Mouse (Mus musculus): ENCODE data around the gene Vgll2.

The Vgll2 gene

GRCm38 (mm10) chr10:52022413-52023212 lies at the start of gene Vgll2:
Vgll2 (plus strand) TSS chr10:52022502.
- DNase-seq: no peak

GRCm38 (mm10) chr10:51975137-51975536 lies 47.2 kb upstream of the Vgll2 start:
- DNase-seq: no peak

DNA sequence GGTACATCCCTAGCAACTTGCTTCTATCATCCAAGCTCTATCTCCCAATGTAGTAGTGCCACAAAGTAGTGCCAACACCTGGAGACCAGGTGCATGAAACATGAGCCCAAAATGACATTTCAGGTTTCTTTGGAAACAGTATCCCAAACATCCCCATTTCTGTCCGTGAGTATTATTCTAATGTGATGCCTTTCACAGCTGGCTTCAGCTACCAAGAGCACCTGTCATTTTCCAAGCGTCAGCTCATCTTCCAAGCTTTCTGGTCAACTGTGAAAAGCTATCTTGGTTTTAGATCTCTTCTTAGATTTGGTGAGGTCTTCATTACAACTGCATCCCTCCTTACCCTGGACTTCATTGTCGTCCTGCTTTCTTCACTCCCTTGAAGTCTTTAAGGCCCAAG lies 46.7 kb upstream of the Vgll2 start:
- DNase-seq: no peak

- no peak for DNase-seq
Measured at GRCm38 (mm10) chr10:51981651-51982050, 40.7 kb upstream of the Vgll2 start.

GRCm38 (mm10) chr10:51982395-51982794 lies 39.9 kb upstream of the Vgll2 start:
- DNase-seq: no peak

DNA sequence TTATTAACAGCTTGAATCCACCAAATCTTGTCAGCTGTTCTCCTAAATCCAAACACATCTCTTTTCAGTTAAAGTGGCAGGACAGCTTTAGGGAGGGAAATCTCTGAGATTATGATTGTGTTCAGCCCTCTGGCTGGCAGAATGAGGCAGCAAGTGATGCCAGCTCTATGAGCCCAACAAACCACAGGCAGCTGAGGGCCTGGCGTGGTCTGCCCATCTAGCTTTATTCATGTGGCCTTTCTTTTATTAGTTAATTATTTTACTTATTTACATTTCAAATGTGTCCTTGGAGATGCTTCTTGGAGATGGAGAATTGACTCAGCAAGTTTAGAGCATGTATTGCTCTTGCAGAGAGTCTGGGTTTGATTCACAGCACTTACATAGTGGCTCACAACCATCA lies 3.8 kb upstream of the Vgll2 start:
- no peak for DNase-seq

- no peak for DNase-seq
Measured at GRCm38 (mm10) chr10:52021231-52021630, 1.1 kb upstream of the Vgll2 start.

DNA sequence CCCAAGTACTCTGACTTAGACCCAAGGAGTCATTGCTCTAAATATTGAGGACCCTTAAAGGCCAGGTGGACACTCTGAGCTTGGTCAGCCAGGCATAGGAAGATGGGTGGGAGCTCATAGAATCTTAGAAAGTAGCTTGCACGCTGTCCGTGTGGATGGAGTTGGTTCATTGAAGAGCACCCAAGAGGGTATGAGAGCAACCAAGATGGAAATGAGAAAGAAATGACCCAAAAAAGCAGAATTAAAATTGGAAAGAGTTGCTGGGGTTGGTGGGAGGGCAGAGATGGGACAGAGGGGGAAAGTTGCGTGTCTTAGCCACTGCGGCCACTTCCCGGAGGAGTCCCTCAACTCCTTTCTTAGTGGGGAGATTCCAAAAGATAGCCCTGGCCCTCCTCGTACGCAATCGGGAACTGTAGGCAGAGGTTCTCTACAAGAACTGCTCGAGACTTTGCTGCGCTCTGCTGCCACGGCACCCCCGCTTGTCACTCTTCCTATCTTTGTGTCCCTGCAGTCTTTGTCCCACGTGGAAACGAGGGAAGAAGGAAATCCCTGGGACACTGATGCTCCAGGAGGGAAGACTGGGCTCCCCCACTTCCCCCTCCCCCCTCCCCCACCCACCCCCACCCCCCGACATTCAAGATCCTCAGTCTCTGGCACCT lies 437 bp upstream of the Vgll2 start:
- no peak for DNase-seq

DNA sequence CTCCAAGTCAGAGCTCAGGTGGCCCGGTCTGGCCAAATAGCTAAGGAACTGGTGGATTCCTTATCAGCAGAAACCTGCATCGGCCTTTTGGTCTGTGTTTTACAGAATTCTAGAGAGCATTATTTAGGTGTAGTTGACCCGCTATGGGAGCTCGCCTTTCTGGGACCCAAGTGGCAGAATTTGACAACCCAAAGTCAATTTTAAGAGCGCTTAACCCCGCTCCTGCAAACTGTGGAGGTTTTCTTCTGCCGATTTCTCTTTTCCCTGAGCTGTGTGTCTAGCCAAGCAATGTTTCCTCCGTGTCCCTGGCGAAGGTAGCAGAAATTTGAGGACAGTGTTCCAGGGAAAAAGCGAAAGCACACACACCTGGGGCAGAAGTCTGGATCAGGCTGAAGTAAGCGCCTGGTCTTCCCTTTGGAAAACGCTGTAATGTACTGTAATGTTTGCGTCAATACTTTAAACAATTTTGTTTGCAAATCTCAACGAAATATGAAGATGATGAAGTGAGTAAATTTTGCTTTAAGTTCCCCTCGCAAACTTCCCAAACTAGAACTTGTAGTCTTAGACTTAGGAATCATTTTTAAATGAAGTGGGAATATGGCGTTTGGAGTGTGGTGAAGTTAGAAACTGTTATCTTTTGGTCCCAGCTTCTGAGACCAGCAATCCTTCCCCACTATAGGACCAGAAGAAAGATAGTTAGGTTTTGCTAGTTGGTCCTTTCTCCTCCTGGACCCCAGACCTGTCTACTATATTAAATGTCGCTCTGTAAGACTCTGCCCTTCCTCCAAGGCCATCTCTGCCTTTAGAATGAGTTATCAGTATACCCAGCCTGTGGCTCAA lies 1.1 kb downstream of the Vgll2 start:
- no peak for DNase-seq

DNA sequence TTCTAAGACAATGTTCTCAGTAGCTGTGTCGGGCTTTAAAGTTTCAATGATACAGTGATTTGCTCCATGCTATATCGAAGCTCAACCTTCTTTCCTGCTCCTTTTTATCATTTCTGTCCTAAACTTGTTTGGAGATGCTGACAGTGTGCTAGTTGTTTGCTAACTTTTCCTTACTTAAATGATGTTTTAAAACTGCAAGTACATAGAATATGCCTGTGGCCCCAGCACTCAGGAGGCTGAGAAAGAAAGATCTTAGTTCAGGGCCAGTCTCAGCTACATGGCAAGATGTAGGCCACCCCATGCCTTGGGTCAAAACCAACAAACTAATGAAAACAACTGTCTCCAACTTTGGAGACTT lies 1.7 kb downstream of the Vgll2 start:
- DNase-seq: no peak

- no peak for DNase-seq
Measured at GRCm38 (mm10) chr10:52025291-52025690, 3.0 kb downstream of the Vgll2 start.

- DNase-seq: no peak
Measured at GRCm38 (mm10) chr10:52025821-52026220, 3.5 kb downstream of the Vgll2 start.

DNA sequence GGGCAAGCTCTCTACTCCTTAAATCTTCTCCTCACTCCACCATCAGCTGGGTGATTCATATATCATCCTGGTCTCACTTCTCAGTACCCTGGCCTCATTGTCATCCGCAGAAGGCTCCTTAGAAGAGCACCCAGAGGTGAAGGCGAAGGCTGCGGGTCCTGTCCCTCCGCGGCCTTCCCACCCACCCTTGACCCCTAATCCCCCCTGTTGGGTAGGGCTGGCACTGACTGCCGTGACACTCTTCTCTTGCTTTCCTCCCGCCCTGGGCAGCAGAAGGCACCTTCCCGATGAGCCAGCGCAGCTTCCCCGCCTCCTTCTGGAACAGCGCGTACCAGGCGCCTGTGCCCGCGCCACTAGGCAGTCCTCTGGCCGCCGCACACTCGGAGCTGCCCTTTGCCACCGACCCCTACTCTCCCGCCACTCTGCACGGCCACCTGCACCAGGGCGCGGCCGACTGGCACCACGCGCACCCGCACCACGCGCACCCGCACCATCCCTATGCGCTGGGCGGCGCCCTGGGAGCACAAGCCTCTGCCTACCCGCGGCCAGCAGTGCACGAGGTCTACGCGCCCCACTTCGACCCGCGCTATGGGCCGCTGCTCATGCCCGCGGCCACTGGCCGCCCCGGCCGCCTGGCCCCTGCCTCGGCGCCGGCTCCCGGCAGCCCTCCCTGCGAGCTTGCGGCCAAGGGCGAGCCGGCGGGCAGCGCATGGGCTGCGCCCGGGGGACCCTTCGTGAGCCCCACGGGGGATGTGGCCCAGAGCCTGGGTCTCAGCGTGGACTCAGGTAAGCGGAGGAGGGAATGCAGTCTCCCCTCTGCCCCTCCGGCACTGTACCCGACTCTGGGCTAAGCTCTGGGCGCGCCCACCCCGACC lies 5.1 kb downstream of the Vgll2 start:
- no peak for DNase-seq

DNA sequence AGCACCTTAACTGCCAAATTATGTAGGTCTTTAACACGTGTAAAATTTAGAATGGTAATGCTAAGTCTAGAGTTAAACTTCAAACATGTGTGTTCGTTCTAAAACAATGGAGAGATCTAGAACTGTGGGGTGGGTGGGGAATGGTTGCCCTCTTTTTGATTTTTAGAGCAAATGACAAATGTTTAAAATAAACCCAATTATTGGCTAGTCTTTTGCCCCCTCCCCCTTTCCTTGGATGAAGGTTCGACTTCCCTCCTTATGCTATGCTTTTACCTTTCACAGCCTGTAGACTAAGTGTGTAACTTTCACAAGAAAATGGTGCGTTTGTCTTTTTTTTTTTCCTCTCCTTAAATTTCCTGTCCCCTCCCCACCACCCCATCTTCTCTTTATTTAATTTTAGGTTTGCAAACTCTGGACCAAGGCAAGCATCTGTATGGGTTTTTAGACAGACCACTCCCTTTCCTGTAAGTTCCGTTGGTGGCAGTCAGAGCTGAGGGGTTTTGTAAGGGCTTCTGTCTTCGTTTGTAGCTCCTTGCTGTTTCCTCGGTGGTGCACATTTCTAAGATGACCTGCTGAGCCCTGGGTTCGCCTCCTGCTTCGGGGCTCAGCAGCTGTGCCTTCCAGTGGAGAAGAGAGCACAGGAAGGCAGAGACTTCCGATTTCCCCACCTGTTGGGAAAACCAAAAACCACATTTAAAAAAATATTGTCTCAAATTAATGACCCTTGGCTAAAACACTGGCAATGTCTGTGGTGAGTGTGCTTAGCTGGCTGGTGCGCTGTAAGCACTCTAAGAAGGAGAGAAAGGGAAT lies 6.5 kb downstream of the Vgll2 start:
- DNase-seq: no peak

DNA sequence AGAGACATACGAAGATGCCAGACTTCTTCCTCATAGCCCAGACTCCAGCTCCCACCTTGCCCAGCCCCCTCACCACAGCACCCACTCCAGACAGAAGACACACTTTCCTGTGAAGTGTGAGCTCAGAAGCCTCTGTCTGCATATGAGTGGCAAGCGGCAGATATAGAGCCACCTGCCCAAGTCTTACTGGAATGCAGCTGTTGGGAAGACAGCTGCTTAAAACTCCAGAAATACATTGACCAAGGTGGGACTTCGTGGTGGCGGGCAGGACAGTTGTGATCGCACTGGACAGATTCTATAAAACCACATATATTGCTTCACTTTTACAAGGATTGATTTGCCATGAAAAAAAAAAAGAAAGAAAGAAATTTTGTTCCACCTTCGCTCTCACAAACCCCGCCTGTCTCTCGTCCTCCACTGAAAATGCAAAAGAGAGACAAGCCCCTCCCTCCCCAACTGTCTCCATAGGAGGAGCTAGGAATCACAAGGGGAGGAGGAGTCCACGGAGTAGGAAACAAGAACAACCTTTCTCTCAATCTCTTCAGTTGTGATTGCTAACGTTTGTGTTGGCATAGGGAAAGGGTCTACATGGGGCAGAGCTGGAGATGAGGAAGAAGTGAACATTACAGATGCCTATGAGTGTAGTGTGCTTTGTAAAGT lies 7.2 kb downstream of the Vgll2 start:
- DNase-seq: no peak

DNA sequence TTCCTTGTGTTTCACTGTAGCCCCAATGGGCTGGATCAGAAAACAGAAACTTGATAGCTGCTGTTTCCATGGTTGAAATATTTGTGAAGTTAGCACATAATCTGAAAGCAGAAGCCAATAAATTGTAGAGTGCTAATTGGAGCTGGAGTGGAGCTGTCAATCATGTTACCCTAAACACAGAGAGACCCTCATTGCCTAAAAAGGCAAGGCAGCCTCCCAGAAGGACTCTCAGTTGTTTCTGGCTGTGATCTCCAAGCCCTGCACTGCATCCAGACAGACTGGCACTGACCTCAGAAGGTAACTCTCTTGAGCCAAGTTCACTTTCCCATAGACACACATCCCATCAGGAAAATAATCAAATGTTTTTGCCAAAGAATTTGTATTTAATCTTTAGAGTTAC lies 11.4 kb downstream of the Vgll2 start:
- no peak for DNase-seq

DNA sequence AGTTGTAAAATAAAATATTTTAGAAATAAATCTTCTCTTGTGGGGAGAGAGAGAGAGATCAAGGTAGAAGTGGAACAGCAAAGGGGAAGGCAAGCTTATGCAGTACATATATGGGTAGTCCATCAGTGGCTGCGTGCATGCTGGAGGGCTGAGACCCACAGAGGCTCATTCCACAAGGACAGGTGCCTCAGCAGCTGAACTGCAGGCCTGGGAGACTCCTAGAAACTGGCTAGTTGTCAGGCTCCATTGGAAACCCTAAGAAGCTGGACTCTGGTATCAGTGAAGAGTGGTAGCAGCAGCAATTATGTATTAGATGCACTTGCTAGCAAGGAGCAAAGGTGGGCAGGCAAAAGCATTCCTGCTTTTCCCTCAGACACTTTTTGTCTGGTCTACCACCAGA lies 17.1 kb downstream of the Vgll2 start:
- DNase-seq: no peak

DNA sequence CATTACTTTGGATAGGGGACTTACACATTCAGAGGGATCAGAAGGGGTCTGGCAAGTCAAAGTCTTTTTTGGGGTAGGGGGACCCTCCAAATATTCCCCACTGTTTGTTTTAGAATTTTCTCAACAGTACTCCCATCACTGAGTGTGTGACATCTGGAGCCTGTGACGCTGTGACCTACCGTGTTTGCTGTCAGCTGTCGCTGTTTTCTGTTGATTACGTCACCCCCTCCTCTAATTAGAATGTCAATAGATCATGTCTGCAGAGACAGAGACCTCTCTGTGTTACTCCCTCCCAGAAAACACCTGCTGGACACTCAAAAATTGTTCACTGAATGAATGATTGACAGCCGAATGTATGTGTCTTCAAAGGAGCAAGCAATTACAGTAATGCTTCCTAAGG lies 20.8 kb downstream of the Vgll2 start:
- DNase-seq: no peak

GRCm38 (mm10) chr10:52048287-52048686 lies 26.0 kb downstream of the Vgll2 start:
- no peak for DNase-seq

DNA sequence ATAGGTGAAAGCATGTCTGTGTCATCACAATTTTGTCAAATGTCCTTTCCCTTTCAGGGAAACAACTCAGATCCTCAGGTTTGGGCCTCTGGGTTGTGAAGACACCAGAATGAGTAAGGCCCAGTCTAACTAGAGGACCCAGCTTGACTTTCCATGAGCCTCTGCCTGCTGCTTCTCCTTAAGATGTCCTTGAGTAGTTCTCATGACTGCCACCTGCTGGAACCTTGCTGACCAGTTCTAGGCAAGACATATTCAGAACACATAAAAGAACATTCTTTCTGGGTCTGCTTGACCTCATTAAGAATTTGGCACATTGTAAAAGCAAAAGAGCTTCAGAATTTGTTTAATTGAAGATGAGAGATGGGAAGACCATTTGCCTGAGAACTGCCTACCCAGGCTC lies 50.2 kb downstream of the Vgll2 start:
- DNase-seq: peak; percentile 4 to 10
